Mouse (Mus musculus): ENCODE measurements around the gene Mrtfa. TPM values are rescaled to one million over a fixed set of nuclear protein-coding genes. Genes with fewer than 3 reads are reported as not detected.
A peak's percentile ranks its signal among the peaks of the same experiment; 100 is the strongest.

Mrtfa gene
- polyA plus RNA-seq, 1 experiment from 2014 or later = 3.9 TPM

DNA sequence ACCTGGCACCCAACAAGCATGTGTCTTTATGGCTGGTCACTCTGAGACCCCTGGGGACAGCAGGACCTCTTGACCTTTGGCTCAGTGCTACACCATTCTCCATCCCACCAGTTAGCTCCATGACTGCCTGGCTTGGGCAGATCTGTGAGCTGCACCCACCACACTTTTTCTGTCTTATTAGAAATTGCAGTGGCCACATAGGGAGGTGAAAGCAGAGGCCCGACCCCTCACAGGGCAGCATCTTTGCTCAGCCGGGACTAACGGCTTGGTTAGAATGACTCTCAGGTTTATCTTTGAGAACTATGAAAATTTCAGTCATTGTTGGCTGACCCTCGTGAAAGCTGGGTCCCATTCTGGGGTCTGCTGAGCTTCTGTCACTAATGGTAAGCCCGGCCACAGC is 163.7 kb downstream of the Mrtfa start:
- Histone ChIP-seq H3K4me1 (replicated peaks) (peaks cover 52% of the 10 kb centered on the region), H3K4me3 (replicated peaks) (no peak overlapping the region), H3K9me3 (replicated peaks) (no peaks in the 10 kb centered on the region), H3K9ac (no peak overlapping the region), H3K27ac (peak overlapping the region; percentile 72), H3K4me2 (peak overlapping the region; percentile 25), H3K27me3 (no peaks in the 10 kb centered on the region), H3K36me3 (no peaks in the 10 kb centered on the region)
- DNase-seq = no peak
- 39% methylated on average over 5 of the region's 5 CpGs for WGBS (ENCODE audit: insufficient replicate concordance)
- ATAC-seq (ENCODE audit: low read depth) = no peak

DNA sequence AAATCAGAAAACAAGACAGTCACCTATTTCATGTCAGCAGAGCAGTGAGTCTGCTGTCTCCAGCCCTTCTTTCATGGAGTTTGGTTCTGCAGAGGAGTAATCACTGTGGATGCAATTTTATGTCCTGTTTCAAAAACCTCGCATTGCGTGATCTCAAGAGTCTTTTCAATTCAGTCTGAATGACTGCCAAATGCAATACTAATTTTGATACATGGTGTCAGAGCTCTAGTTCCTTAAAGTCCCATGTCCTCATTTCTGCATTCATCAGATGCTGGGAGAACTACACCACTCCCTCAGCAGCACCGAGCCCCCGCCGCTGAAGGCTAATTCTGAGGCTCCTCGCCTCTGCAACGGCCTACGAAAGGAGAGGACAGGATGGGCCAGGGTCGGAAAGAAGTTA is 166.7 kb downstream of the Mrtfa start:
- ATAC-seq (ENCODE audit: low read depth) (no peak), DNase-seq (no peak)
- Histone ChIP-seq H3K36me3 (peaks cover 10% of the 10 kb centered on the region), H3K9ac (no peak overlapping the region), H3K9me3 (replicated peaks) (no peaks in the 10 kb centered on the region), H3K4me1 (replicated peaks) (peaks cover 53% of the 10 kb centered on the region), H3K27ac (no peak overlapping the region), H3K27me3 (no peaks in the 10 kb centered on the region), H3K4me2 (no peak overlapping the region), H3K4me3 (replicated peaks) (no peak overlapping the region)
- 85% methylated on average over 9 of the region's 9 CpGs for WGBS (ENCODE audit: insufficient replicate concordance)

DNA sequence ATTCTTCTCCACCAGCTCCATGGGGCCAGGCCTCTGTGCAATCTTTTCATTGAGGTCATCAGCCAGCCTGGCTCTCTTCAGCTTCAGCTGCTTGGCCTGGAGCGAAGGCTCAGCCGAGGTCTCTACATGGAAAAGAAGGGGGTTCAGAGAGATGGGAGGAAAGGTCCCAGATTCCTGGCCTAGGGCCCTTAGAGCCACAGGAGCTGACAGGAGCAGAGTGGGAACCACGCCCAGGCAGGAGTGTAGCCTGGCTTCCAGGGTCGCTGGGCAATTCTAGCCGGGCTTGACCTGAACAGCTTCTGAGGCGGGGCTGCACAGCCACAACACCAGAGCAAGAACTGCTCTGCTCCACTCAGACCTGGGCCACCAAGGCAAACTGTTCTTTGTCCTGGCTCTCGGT is 168.1 kb downstream of the Mrtfa start:
- no peak overlapping the region for H3K4me2 ChIP-seq
- no peaks in the 10 kb centered on the region for H3K9me3 ChIP-seq (replicated peaks)
- ATAC-seq (ENCODE audit: low read depth) (no peak), DNase-seq (no peak)
- H3K36me3 ChIP-seq = peaks cover 22% of the 10 kb centered on the region
- H3K9ac ChIP-seq = no peak overlapping the region
- 63% methylated on average over 7 of the region's 7 CpGs for WGBS (ENCODE audit: insufficient replicate concordance)
- no peak overlapping the region for H3K4me3 ChIP-seq (replicated peaks)
- H3K4me1 ChIP-seq (replicated peaks) = peaks cover 39% of the 10 kb centered on the region
- H3K27ac ChIP-seq = peak overlapping the region; percentile 14; the same call in 1 of the 2 replicates
- H3K27me3 ChIP-seq = no peaks in the 10 kb centered on the region

DNA sequence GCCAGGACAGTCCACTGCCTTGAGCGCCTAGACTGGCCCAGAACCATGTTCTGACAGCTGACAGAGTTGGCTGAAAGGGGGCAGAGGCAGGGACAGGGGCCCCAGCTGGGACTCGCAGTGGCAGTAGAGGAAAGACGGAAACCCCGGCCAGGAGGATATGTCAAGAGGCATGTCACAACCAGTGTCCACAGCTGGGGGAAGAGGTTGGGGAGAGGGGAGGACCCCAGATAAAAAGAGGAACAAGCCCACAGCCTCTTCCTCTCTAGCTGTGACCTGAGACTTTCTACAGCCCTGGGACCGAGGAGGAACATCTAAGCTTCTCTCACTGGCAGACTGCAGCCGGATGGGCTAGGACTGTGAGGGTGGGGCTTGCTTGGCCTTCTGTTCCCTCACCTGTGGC is 169.2 kb downstream of the Mrtfa start:
- no peak overlapping the region for H3K4me3 ChIP-seq (replicated peaks)
- DNase-seq (peak; percentile 27), ATAC-seq (ENCODE audit: low read depth) (peak; percentile 47)
- no peaks in the 10 kb centered on the region for H3K9me3 ChIP-seq (replicated peaks)
- H3K36me3 ChIP-seq = peaks cover 28% of the 10 kb centered on the region
- 20% methylated on average over 6 of the region's 6 CpGs for WGBS (ENCODE audit: insufficient replicate concordance)
- H3K4me2 ChIP-seq = no peak overlapping the region
- no peak overlapping the region for H3K9ac ChIP-seq
- no peaks in the 10 kb centered on the region for H3K27me3 ChIP-seq
- peaks cover 28% of the 10 kb centered on the region for H3K4me1 ChIP-seq (replicated peaks)
- no peak overlapping the region; the same call in 1 of the 2 replicates for H3K27ac ChIP-seq

GRCm38 (mm10) chr15:81017308-81017707 is 173.2 kb downstream of the Mrtfa start:
- Histone ChIP-seq H3K27me3 (no peaks in the 10 kb centered on the region), H3K27ac (no peak overlapping the region), H3K9me3 (replicated peaks) (no peaks in the 10 kb centered on the region), H3K36me3 (peaks cover 59% of the 10 kb centered on the region), H3K4me1 (replicated peaks) (peaks cover 16% of the 10 kb centered on the region), H3K4me2 (no peak overlapping the region), H3K9ac (no peak overlapping the region), H3K4me3 (replicated peaks) (no peak overlapping the region)
- ATAC-seq (ENCODE audit: low read depth) = no peak
- WGBS (ENCODE audit: insufficient replicate concordance) = 87% methylated on average over 7 of the region's 7 CpGs
- no peak for DNase-seq

DNA sequence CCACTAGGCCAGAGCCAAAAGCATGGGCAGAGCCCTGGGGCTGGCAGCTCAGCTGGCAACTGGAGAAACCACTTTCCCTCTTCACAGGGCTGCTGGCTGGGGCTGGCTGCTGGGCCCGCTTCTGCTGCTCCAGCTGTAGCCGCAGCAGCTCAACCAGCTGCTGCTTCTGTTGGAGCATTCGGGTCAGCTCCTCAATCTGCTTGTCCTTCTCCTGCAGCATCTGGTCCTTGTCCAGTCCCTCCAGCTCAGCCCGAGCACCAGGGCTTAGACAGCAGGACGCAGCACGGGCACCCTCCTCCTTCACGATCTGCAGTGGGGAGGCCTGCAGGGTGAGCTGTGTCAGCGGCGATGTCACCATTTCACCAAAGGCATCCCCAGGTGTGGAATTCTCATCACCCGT is 174.1 kb downstream of the Mrtfa start:
- 85% methylated on average over 10 of the region's 10 CpGs for WGBS (ENCODE audit: insufficient replicate concordance)
- Histone ChIP-seq H3K9me3 (replicated peaks) (no peaks in the 10 kb centered on the region), H3K4me2 (no peak overlapping the region), H3K27ac (no peak overlapping the region), H3K27me3 (no peaks in the 10 kb centered on the region), H3K9ac (no peak overlapping the region), H3K4me3 (replicated peaks) (no peak overlapping the region), H3K36me3 (peaks cover 64% of the 10 kb centered on the region), H3K4me1 (replicated peaks) (peaks cover 10% of the 10 kb centered on the region; the same call in 1 of the 2 replicates)
- ATAC-seq (ENCODE audit: low read depth) (no peak), DNase-seq (no peak)

DNA sequence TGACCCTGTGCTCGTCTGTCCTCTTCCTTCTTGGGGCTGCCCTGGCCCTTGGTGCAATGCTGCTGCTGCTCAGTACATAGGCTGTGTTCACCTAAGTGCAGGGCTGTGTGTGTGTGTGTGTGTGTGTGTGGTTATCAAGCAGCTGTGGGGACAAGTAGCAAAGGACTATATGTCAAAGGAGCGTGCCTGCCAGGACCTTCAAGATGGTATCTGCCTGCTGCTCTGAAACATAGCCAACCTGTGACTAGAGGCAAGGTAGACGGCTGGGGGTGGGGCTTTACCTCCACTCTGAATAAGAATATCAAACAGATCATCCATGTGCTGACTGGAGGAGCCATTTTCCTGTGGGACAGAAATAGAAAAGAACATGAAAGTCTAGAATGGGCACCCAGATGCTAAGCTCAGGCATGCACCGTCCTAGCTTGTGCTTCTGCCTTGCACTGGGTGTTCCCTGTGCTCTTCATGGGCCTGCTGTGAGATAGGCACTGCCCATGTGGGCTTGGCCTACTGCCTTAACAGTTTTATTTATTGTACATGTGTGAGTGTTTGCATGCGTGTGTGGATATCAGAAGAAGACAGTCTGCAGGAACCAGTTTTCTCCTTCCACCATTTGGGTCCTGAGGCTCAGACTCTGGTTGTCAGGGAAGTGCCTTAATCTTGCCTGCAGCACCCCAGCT is 175.4 kb downstream of the Mrtfa start:
- H3K36me3 ChIP-seq = peaks cover 74% of the 10 kb centered on the region
- WGBS (ENCODE audit: insufficient replicate concordance) = 57% methylated on average over 5 of the region's 5 CpGs
- no peaks in the 10 kb centered on the region for H3K27me3 ChIP-seq
- ATAC-seq (ENCODE audit: low read depth) (no peak), DNase-seq (no peak)
- no peak overlapping the region for H3K27ac ChIP-seq
- no peaks in the 10 kb centered on the region for H3K4me1 ChIP-seq (replicated peaks)
- H3K4me2 ChIP-seq = no peak overlapping the region
- no peak overlapping the region for H3K4me3 ChIP-seq (replicated peaks)
- H3K9me3 ChIP-seq (replicated peaks) = no peaks in the 10 kb centered on the region
- no peak overlapping the region for H3K9ac ChIP-seq

- H3K36me3 ChIP-seq = peaks cover 64% of the 10 kb centered on the region
- no peaks in the 10 kb centered on the region for H3K9me3 ChIP-seq (replicated peaks)
- H3K4me3 ChIP-seq (replicated peaks) = no peak overlapping the region
- no peak for DNase-seq
- 75% methylated on average over 7 of the region's 7 CpGs for WGBS (ENCODE audit: insufficient replicate concordance)
- H3K27ac ChIP-seq = no peak overlapping the region
- H3K4me2 ChIP-seq = no peak overlapping the region
- no peaks in the 10 kb centered on the region for H3K4me1 ChIP-seq (replicated peaks)
- no peak for ATAC-seq (ENCODE audit: low read depth)
- no peak overlapping the region for H3K9ac ChIP-seq
- H3K27me3 ChIP-seq = no peaks in the 10 kb centered on the region
These were observed 177.4 kb downstream of the Mrtfa start for GRCm38 (mm10) chr15:81013186-81013585.

- H3K4me3 ChIP-seq (replicated peaks) = no peak overlapping the region
- no peaks in the 10 kb centered on the region for H3K4me1 ChIP-seq (replicated peaks)
- DNase-seq = no peak
- H3K27ac ChIP-seq = no peak overlapping the region
- peaks cover 58% of the 10 kb centered on the region for H3K36me3 ChIP-seq
- 77% methylated on average over 4 of the region's 4 CpGs for WGBS (ENCODE audit: insufficient replicate concordance)
- no peak overlapping the region for H3K4me2 ChIP-seq
- H3K9me3 ChIP-seq (replicated peaks) = no peaks in the 10 kb centered on the region
- H3K27me3 ChIP-seq = no peaks in the 10 kb centered on the region
- H3K9ac ChIP-seq = no peak overlapping the region
- no peak for ATAC-seq (ENCODE audit: low read depth)
These were observed 178.2 kb downstream of the Mrtfa start for GRCm38 (mm10) chr15:81012359-81012758.

DNA sequence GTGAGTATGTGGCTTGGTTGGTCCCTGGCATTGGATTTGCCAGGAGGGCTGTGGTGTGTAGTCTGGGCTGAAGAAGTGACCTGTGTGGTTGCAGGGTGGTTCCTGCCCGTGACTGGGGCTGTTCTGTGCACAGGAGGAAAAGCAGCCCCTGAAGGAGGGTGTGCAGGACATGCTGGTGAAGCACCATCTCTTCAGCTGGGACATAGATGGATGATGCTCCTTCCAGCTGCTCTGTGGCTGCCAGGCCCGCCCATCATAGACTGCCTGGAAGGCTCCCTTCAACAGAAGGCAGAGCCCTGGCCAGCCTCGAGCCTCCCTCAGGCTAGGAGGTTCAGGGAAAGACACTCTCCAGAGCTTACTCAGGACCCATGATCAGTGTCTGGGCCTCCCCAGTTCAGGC is 179.0 kb downstream of the Mrtfa start:
- Histone ChIP-seq H3K4me3 (replicated peaks) (no peak overlapping the region), H3K9me3 (replicated peaks) (no peaks in the 10 kb centered on the region), H3K36me3 (peaks cover 55% of the 10 kb centered on the region), H3K27me3 (no peaks in the 10 kb centered on the region), H3K27ac (no peak overlapping the region), H3K4me2 (no peak overlapping the region), H3K4me1 (replicated peaks) (no peaks in the 10 kb centered on the region), H3K9ac (no peak overlapping the region)
- DNase-seq (no peak), ATAC-seq (ENCODE audit: low read depth) (no peak)
- 55% methylated on average over 3 of the region's 3 CpGs for whole genome bisulfite sequencing (ENCODE audit: insufficient replicate concordance)

DNA sequence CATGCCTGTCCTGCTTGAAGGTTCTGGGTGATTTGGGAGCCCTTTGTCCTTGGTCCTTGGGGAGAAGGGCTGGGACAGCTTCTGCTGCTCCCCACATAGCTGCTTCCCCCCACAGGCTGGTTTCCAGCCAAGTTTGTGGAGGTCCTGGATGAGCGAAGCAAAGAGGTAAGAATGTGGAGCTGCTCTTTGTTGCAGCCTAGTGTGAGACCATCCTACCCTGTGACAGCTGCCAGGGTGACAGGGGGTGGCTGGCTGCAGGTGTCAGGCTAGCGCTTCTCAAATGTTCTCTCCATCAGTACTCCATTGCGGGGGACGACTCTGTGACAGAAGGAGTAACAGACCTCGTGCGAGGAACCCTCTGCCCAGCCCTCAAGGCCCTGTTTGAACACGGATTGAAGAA is 180.4 kb downstream of the Mrtfa start:
- H3K9ac ChIP-seq = no peak overlapping the region
- DNase-seq (no peak), ATAC-seq (ENCODE audit: low read depth) (no peak)
- no peak overlapping the region for H3K4me2 ChIP-seq
- H3K27ac ChIP-seq = no peak overlapping the region
- no peaks in the 10 kb centered on the region for H3K9me3 ChIP-seq (replicated peaks)
- H3K36me3 ChIP-seq = peaks cover 44% of the 10 kb centered on the region
- WGBS (ENCODE audit: insufficient replicate concordance) = 83% methylated on average over 7 of the region's 7 CpGs
- no peak overlapping the region for H3K4me3 ChIP-seq (replicated peaks)
- H3K4me1 ChIP-seq (replicated peaks) = no peaks in the 10 kb centered on the region
- no peaks in the 10 kb centered on the region for H3K27me3 ChIP-seq

GRCm38 (mm10) chr15:81008689-81009123 is 181.9 kb downstream of the Mrtfa start:
- Histone ChIP-seq H3K36me3 (peaks cover 37% of the 10 kb centered on the region), H3K4me2 (no peak overlapping the region), H3K4me1 (replicated peaks) (no peaks in the 10 kb centered on the region), H3K9me3 (replicated peaks) (no peaks in the 10 kb centered on the region), H3K27me3 (no peaks in the 10 kb centered on the region), H3K4me3 (replicated peaks) (no peak overlapping the region), H3K9ac (no peak overlapping the region), H3K27ac (no peak overlapping the region)
- DNase-seq = no peak
- no peak for ATAC-seq (ENCODE audit: low read depth)
- WGBS (ENCODE audit: insufficient replicate concordance) = 58% methylated on average over 10 of the region's 10 CpGs
